In genomic region chr3:138143315-138144059, GRCm38 (mm10) we compare ENCODE assay signal across 8 mouse cellular contexts. TPM values are rescaled to one million over a fixed set of nuclear protein-coding genes. Genes with fewer than 3 reads are reported as not detected.
DNase-seq lines count a peak whose midpoint lies in the region; ATAC-seq and TF ChIP-seq lines count a peak whose summit lies in the region.

Gene Trmt10a (plus strand): TSS chr3:138143448.

- H3K4me1 ChIP-seq in hindbrain, postnatal 0 days (ENCODE audit: insufficient read depth, low read length) = peaks cover 4% of the 10 kb centered on the region; the same call in 1 of the 2 replicates

- H3K4me2 ChIP-seq in hindbrain, postnatal 0 days (ENCODE audit: low read depth, low read length) = peak within 1 kb of the TSS; percentile 65

- WGBS in hindbrain, postnatal 0 days = under 1% methylated on average over 70 of the region's 70 CpGs

- peak; percentile 99 for DNase-seq in ZHBTc4 (ENCODE audit: low read depth, low spot score)
- peak; percentile 99 for DNase-seq in gastrocnemius, adult 2 months
- peak; percentile 99 for DNase-seq in hindbrain, postnatal 0 days (ENCODE audit: low spot score)
- peak; percentile 97 to 98 for DNase-seq in left cerebral cortex, adult 2 months (ENCODE audit: extremely low spot score in 1 of 2, low spot score in 2 of 2)
- DNase-seq in right cerebral cortex, adult 2 months (ENCODE audit: low spot score in 2 of 2) = peak; percentile 98 to 99
- peak; percentile 99 for DNase-seq in urinary bladder, postnatal 14 days (ENCODE audit: low spot score)

- peak within 1 kb of the TSS; percentile 100 for H3K27ac ChIP-seq in gastrocnemius, adult 2 months
- H3K27ac ChIP-seq in hindbrain, postnatal 0 days = peak within 1 kb of the TSS; percentile 96
- H3K27ac ChIP-seq in left cerebral cortex, adult 2 months = peak within 1 kb of the TSS; percentile 99

- no peaks in the 10 kb centered on the region for H3K36me3 ChIP-seq in hindbrain, postnatal 0 days (ENCODE audit: insufficient read depth, low read length)

- no peaks in the 10 kb centered on the region for H3K9me3 ChIP-seq in hindbrain, postnatal 0 days (ENCODE audit: low read length)

- peak; percentile 85 for ATAC-seq in common myeloid progenitor, adult 5-6 weeks (replicated peaks; ENCODE audit: low read depth, poor library complexity, severe bottlenecking)
- ATAC-seq in hindbrain, postnatal 0 days = peak; percentile 99
- peak; percentile 86 for ATAC-seq in megakaryocyte, adult 5-6 weeks (ENCODE audit: poor library complexity, severe bottlenecking)

- peak within 1 kb of the TSS; percentile 59 for H3K9ac ChIP-seq in hindbrain, postnatal 0 days (replicated peaks; ENCODE audit: low read length)

- H3K4me3 ChIP-seq in gastrocnemius, adult 2 months = peak within 1 kb of the TSS; percentile 89
- peak within 1 kb of the TSS; percentile 56 for H3K4me3 ChIP-seq in hindbrain, postnatal 0 days (ENCODE audit: low read length)
- peak within 1 kb of the TSS; percentile 65 for H3K4me3 ChIP-seq in left cerebral cortex, adult 2 months

- intact Hi-C loops in gastrocnemius, adult 2 months (cut with DNase I) = loop anchor here (1.0 kb wide), 1 partner anchor 278 kb away; no protein-coding TSS in a partner anchor
- intact Hi-C loops in left cerebral cortex, adult 2 months (cut with DNase I) = loop anchor here (1.0 to 2.0 kb wide), 5 partner anchors 78 to 365 kb away; partner anchors contain the start of genes 1110002E22Rik, Dnajb14 and Lamtor3

- peak; percentile 35 for TF ChIP-seq CTCF in gastrocnemius, adult 2 months (IDR thresholded peaks at IDR 0.05)
- TF ChIP-seq CTCF in hindbrain, postnatal 0 days (IDR thresholded peaks at IDR 0.05; ENCODE audit: low read depth) = peak; percentile 62
- TF ChIP-seq CTCF in left cerebral cortex, adult 2 months (IDR thresholded peaks at IDR 0.05) = peak; percentile 26

- no peaks in the 10 kb centered on the region for H3K27me3 ChIP-seq in hindbrain, postnatal 0 days (ENCODE audit: insufficient read depth, low read length)

RNA-seq across cellular contexts. Expression of gene Trmt10a, which starts in this region (rescaled TPM):
- total RNA-seq in common myeloid progenitor, adult 5-6 weeks (2017) = 9.6 and 28.1 TPM in 2 replicates
- total RNA-seq in gastrocnemius, adult 2 months (2021) = 1 to 10 TPM; 1.6 to 2.1 TPM
- total RNA-seq in hindbrain, postnatal 0 days (2014; rRNA removed) = 2.8 and 3.1 TPM in 2 replicates
- polyA plus RNA-seq in hindbrain, postnatal 0 days (2015; fragmentation: Nextera tagmentation; extraction: Ambion mirVana) = 8.7 and 9.3 TPM in 2 replicates
- total RNA-seq in left cerebral cortex, adult 2 months (2021) = 1 to 10 TPM; 5.8 to 6.2 TPM
- 2.1 and 2.5 TPM in 2 replicates for total RNA-seq in megakaryocyte, adult 5-6 weeks (2015)
- total RNA-seq in megakaryocyte, adult 5-6 weeks (2017) = 2.7 and 7.4 TPM in 2 replicates

Comparison
In these comparisons a context has a peak if more than half of its experiments do, and no peak if none do; other contexts are left out.
1. Peak in every context shown above with its lines: DNase-seq, ATAC-seq, H3K4me3 ChIP-seq and H3K27ac ChIP-seq.